Mouse (Mus musculus) CH12.LX (cell line): Measurements from ENCODE around the gene Babam2. TPM values are rescaled to one million over a fixed set of nuclear protein-coding genes. Genes with fewer than 3 reads are reported as not detected.

Source experiments
- DNase-seq: peaks from one replicate; pipeline ENCODE4 v3.0.0-alpha.2; 2013; ENCODE audit errors: extremely low read depth
- H3K27ac ChIP-seq: 2 replicates; pipeline ENCODE4 v1.5.1; 2012; ENCODE audit warnings: low read depth, mild to moderate bottlenecking, control low read depth, moderate library complexity; ENCODE audit not compliant: insufficient read depth
- H3K27me3 ChIP-seq: replicated peaks from 2 replicates; pipeline ENCODE3; 2012; ENCODE audit warnings: inconsistent platforms
- H3K36me3 ChIP-seq, 2 experiments: replicated peaks in 1 of 2; 2 replicates each; pipeline versions ENCODE3 to v1.6.1; 2012; ENCODE audit warnings: inconsistent platforms in 1 of 2, low read length in 1 of 2, mild to moderate bottlenecking in 1 of 2, mixed read lengths in 1 of 2, moderate library complexity in 1 of 2; ENCODE audit not compliant: control insufficient read depth in 1 of 2, insufficient read depth in 1 of 2
- H3K4me1 ChIP-seq, 2 experiments: 2 replicates each; pipeline ENCODE4 v1.6.1; 2012; ENCODE audit warnings: inconsistent platforms in 1 of 2, moderate library complexity in 1 of 2; ENCODE audit not compliant: insufficient read depth in 2 of 2, control insufficient read depth in 1 of 2
- H3K4me2 ChIP-seq: 2 replicates; pipeline ENCODE4 v1.6.1; 2012; ENCODE audit warnings: low read depth, mild to moderate bottlenecking, control low read depth; ENCODE audit not compliant: poor library complexity, insufficient read depth, severe bottlenecking
- H3K4me3 ChIP-seq, 3 experiments: fragments of 150-350 bp in 1 of 3; sonication (generic) in 1 of 3; replicated peaks in 1 of 3; 2 replicates each; pipeline versions ENCODE3 to v1.5.1; 2011 to 2012; ENCODE audit warnings: low read depth in 2 of 3, low read length in 2 of 3, mild to moderate bottlenecking in 2 of 3, moderate library complexity in 2 of 3, control low read depth in 1 of 3, improper control_type of control experiment in 1 of 3, inconsistent platforms in 1 of 3, mixed read lengths in 1 of 3; ENCODE audit not compliant: poor library complexity in 1 of 3
- H3K79me2 ChIP-seq: replicated peaks from 2 replicates; pipeline ENCODE4 v1.6.1; 2012; ENCODE audit warnings: mild to moderate bottlenecking, moderate library complexity; ENCODE audit not compliant: control insufficient read depth, poor library complexity, insufficient read depth, severe bottlenecking; ENCODE audit errors: extremely low read depth
- H3K9ac ChIP-seq: 2 replicates; pipeline ENCODE4 v1.6.1; 2012; ENCODE audit warnings: low read depth, mild to moderate bottlenecking, control low read depth, moderate library complexity; ENCODE audit not compliant: insufficient read depth
- H3K9me3 ChIP-seq: replicated peaks from 2 replicates; pipeline ENCODE3; 2012; ENCODE audit warnings: low read length, inconsistent platforms, mixed read lengths
- BHLHE40 ChIP-seq: IDR thresholded peaks from 2 replicates; pipeline ENCODE4 v1.6.1; 2011; ENCODE audit warnings: mild to moderate bottlenecking, low read depth, low read length, improper control_type of control experiment
- CHD2 ChIP-seq: IDR thresholded peaks from 2 replicates; pipeline ENCODE4 v1.6.1; 2011; ENCODE audit warnings: low read length, improper control_type of control experiment
- E2F4 ChIP-seq: IDR thresholded peaks from 2 replicates; pipeline ENCODE4 v1.6.1; 2011; ENCODE audit warnings: low read depth, low read length, improper control_type of control experiment; ENCODE audit not compliant: insufficient replicate concordance
- EP300 ChIP-seq: IDR thresholded peaks from 2 replicates; pipeline ENCODE4 v1.6.1; 2011; ENCODE audit warnings: low read length, improper control_type of control experiment
- HCFC1 ChIP-seq: IDR thresholded peaks from 2 replicates; pipeline ENCODE4 v1.6.1; 2012; ENCODE audit warnings: low read depth, mild to moderate bottlenecking, inconsistent platforms, low read length, improper control_type of control experiment
- JUND ChIP-seq: conservative IDR thresholded peaks from 2 replicates; pipeline ENCODE4 v1.6.1; 2011; ENCODE audit warnings: low read depth, low read length, improper control_type of control experiment
- MAX ChIP-seq: IDR thresholded peaks from 2 replicates; pipeline ENCODE4 v1.6.1; 2011; ENCODE audit warnings: low read length, improper control_type of control experiment
- MYC ChIP-seq: IDR thresholded peaks from 2 replicates; pipeline ENCODE4 v1.6.1; 2011; ENCODE audit warnings: low read depth, mild to moderate bottlenecking, improper control_type of control experiment, low read length
- NELFE ChIP-seq: IDR thresholded peaks from 2 replicates; pipeline ENCODE4 v1.6.1; 2011; ENCODE audit warnings: low read depth, low read length, improper control_type of control experiment
- PAX5 ChIP-seq: IDR thresholded peaks from 2 replicates; pipeline ENCODE4 v1.6.1; 2012; ENCODE audit warnings: low read length, inconsistent platforms, mixed read lengths
- POLR2A ChIP-seq: IDR thresholded peaks from 2 replicates; pipeline ENCODE4 v1.6.1; 2011; ENCODE audit warnings: low read depth, mild to moderate bottlenecking, improper control_type of control experiment, low read length
- RAD21 ChIP-seq: IDR thresholded peaks from 2 replicates; pipeline ENCODE4 v1.6.1; 2011; ENCODE audit warnings: low read depth, mild to moderate bottlenecking, low read length, improper control_type of control experiment, moderate library complexity
- TBP ChIP-seq: conservative IDR thresholded peaks from 2 replicates; pipeline ENCODE4 v1.6.1; 2011; ENCODE audit warnings: low read depth, low read length, improper control_type of control experiment
- TCF12 ChIP-seq: IDR thresholded peaks from 2 replicates; pipeline ENCODE4 v1.6.1; 2014; ENCODE audit warnings: low read depth, mild to moderate bottlenecking, inconsistent platforms, low read length, improper control_type of control experiment
- UBTF ChIP-seq: IDR thresholded peaks from 2 replicates; pipeline ENCODE4 v1.6.1; 2012; ENCODE audit warnings: low read depth, mild to moderate bottlenecking, inconsistent platforms, low read length, improper control_type of control experiment, moderate library complexity
- USF1 ChIP-seq: IDR thresholded peaks from 2 replicates; pipeline ENCODE4 v1.6.1; 2014; ENCODE audit warnings: low read depth, mild to moderate bottlenecking, inconsistent platforms, low read length, improper control_type of control experiment
- ZC3H11A ChIP-seq: IDR thresholded peaks from 2 replicates; pipeline ENCODE4 v1.6.1; 2012; ENCODE audit warnings: low read depth, mild to moderate bottlenecking, inconsistent platforms, low read length, improper control_type of control experiment
- ZKSCAN1 ChIP-seq: IDR thresholded peaks from 2 replicates; pipeline ENCODE4 v1.6.1; 2012; ENCODE audit warnings: low read depth, inconsistent platforms, low read length, improper control_type of control experiment, borderline replicate concordance
- ZNF384 ChIP-seq: IDR thresholded peaks from 2 replicates; pipeline ENCODE4 v1.6.1; 2012; ENCODE audit warnings: low read depth, low read length, improper control_type of control experiment, inconsistent platforms
- dilution Hi-C: fragments of 300-500 bp; cut with MboI; formaldehyde crosslinking; loops from 2 replicates; pipeline ENCODE4 v1.14.3; 2020; ENCODE audit warnings: low sequenced_read_pairs; ENCODE audit not compliant: extremely low pct_unique_long_range_greater_than_20kb, extremely low pct_ligation_motif_present
- in situ Hi-C: fragments of 300-500 bp; cut with MboI; formaldehyde crosslinking; loops from 3 replicates; pipeline ENCODE4 v1.14.3; 2019; ENCODE audit warnings: low sequenced_read_pairs, low pct_ligation_motif_present, low pct_unique_long_range_greater_than_20kb, mixed read lengths
- polyA plus RNA-seq: library from polyadenylated mRNA; unstranded; fragments of >175 nt; gene quantifications from 2 replicates; pipeline ENCODE4 v1.2.1, GENCODE M21; 2012; ENCODE audit warnings: low read depth; ENCODE audit not compliant: insufficient read length
- total RNA-seq, 2 experiments: library from RNA; depleted of rRNA; stranded (reverse); fragments of 300-350 nt in 1 of 2; fragments of >200 nt in 1 of 2; gene quantifications; 2 replicates each; pipeline ENCODE4 v1.2.3; 2012 to 2014

Gene Babam2
- total and polyA plus RNA-seq, 3 experiments = 38.2 to 78.0 (median 39.8) TPM

- H3K27me3 ChIP-seq = no peaks in the 10 kb centered on the region
- H3K4me3 ChIP-seq = no peak overlapping the region
- peaks cover 0 to 5% of the 10 kb centered on the region in 2 experiments for H3K36me3 ChIP-seq
- no peak overlapping the region for H3K9ac ChIP-seq
- dilution Hi-C loops = no loop called here
- no peak overlapping the region for H3K27ac ChIP-seq
- H3K4me1 ChIP-seq = peaks cover 0 to 8% of the 10 kb centered on the region in 2 experiments; a peak in 1 of 4 replicates
- no peak for DNase-seq
- in situ Hi-C loops = no loop called here
- no peaks in the 10 kb centered on the region for H3K79me2 ChIP-seq
- H3K9me3 ChIP-seq = no peaks in the 10 kb centered on the region
- TF ChIP-seq PAX5 = no peak
- TF ChIP-seq MAX = no peak
- no peak for TF ChIP-seq JUND
- TF ChIP-seq USF1 = no peak
- TF ChIP-seq NELFE = no peak
- TF ChIP-seq ZNF384 = no peak
- no peak for TF ChIP-seq MYC
- TF ChIP-seq ZKSCAN1 = no peak
- TF ChIP-seq CHD2 = no peak
- no peak for TF ChIP-seq TBP
- no peak for TF ChIP-seq ZC3H11A
- TF ChIP-seq EP300 = no peak
- no peak for TF ChIP-seq POLR2A
- H3K4me2 ChIP-seq = no peak overlapping the region
Measured at GRCm38 (mm10) chr5:32068616-32069015, 371.1 kb downstream of the Babam2 start.

GRCm38 (mm10) chr5:32069096-32069495 is 371.6 kb downstream of the Babam2 start:
- TF ChIP-seq BHLHE40 (no peak), RAD21 (no peak), HCFC1 (no peak), UBTF (no peak), ZC3H11A (no peak), E2F4 (no peak), TCF12 (no peak)
- Histone ChIP-seq H3K4me3 (no peak overlapping the region), H3K27ac (no peak overlapping the region), H3K9me3 (no peaks in the 10 kb centered on the region), H3K36me3 (peaks cover 0 to 5% of the 10 kb centered on the region in 2 experiments), H3K79me2 (no peaks in the 10 kb centered on the region), H3K9ac (no peak overlapping the region), H3K27me3 (no peaks in the 10 kb centered on the region), H3K4me2 (no peak overlapping the region), H3K4me1 (peaks cover 0 to 8% of the 10 kb centered on the region in 2 experiments; a peak in 1 of 4 replicates)
- DNase-seq = no peak
- dilution Hi-C loops = no loop called here
- in situ Hi-C loops = no loop called here
